ENCODE assay signal across 23 mouse cellular contexts in the genomic region with DNA sequence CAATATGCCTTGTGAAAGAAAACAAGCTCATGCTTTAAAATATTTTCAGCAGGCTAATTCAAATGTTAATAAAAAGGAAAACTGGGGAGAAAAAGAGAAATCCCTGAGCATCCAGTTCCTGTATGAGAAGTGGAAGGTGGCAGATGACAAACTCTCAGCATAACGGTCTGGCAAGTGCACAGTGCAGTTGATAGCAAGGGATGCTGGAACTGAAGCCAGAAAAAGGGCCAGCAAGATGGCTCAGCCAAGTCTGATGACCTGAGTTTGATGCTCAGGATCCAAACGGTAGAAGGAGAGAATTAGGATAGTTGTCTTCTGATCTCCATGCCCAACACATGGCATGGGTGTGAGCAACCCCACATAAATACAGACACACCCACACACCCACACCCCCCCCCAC. TPM values are rescaled to one million over a fixed set of nuclear protein-coding genes. Genes with fewer than 3 reads are reported as not detected.
DNase-seq lines count a peak whose midpoint lies in the region; TF ChIP-seq lines count a peak whose summit lies in the region.
"Had no signal": no experiment of that assay in that cellular context is flagged by ENCODE, and none has a peak within 500 bp of the region (broad histone marks: within the 10 kb centered on the region; RNA-seq: fewer than 3 reads in every experiment).

No protein-coding gene starts in this region.

- intact Hi-C loops in left cerebral cortex, adult 2 months (cut with DNase I) = no loop called here

- no peak for TF ChIP-seq CTCF in left cerebral cortex, adult 2 months (IDR thresholded peaks at IDR 0.05)

- peak; percentile 60 for DNase-seq in brain, adult 2 months (ENCODE audit: low read depth, low spot score)
- peak; percentile 10 to 49 for DNase-seq in cerebellum, adult 18-20 months
- peak; percentile 38 for DNase-seq in cerebellum, adult 9-10 months
- peak; percentile 52 to 60 for DNase-seq in cerebellum, postnatal 14 days
- no peak for DNase-seq in ovary, postnatal 14 days (ENCODE audit: low spot score)
- no peak for DNase-seq in retina, embryonic 14.5 days (ENCODE audit: low spot score)
- no peak for DNase-seq in left cerebral cortex, adult 2 months (ENCODE audit: extremely low spot score in 1 of 2, low spot score in 2 of 2)
- no peak for DNase-seq in frontal cortex, postnatal 14 days (ENCODE audit: low spot score in 2 of 2)
- DNase-seq: adrenal gland, adult 8-10 months; adrenal gland, postnatal 25 days; forebrain, postnatal 0 days; gastrocnemius, postnatal 25 days; heart, adult 18-20 months; heart, postnatal 14 days; heart, postnatal 4 days; kidney, adult 2 months had no signal

- H3K4me3 ChIP-seq in left cerebral cortex, adult 2 months = no peak overlapping the region
- H3K4me3 ChIP-seq: embryonic facial prominence, embryonic 12.5 days; embryonic facial prominence, embryonic 15.5 days; heart, embryonic 12.5 days; heart, embryonic 15.5 days had no signal

- no peak overlapping the region for H3K27ac ChIP-seq in left cerebral cortex, adult 2 months
- H3K27ac ChIP-seq: embryonic facial prominence, embryonic 12.5 days; embryonic facial prominence, embryonic 15.5 days; heart, embryonic 15.5 days; hindbrain, embryonic 14.5 days had no signal

RNA-seq across cellular contexts. Expression of a gene that starts 31.6 kb away (rescaled TPM):
- 10 to 100 TPM; 14.5 to 16.8 TPM for total RNA-seq in left cerebral cortex, adult 2 months (2021)
- total RNA-seq: common myeloid progenitor, adult 5-6 weeks; MEL had no signal

RNA-seq across cellular contexts. Expression of a gene that starts 57.9 kb away (rescaled TPM):
- 100 to 1,000 TPM; 105 to 116 TPM for total RNA-seq in left cerebral cortex, adult 2 months (2021)

Comparison
In these comparisons a context has a peak if more than half of its experiments do, and no peak if none do; other contexts are left out.
1. DNase-seq: peak in brain, adult 2 months (single experiment), cerebellum, adult 18-20 months (2 of 2), cerebellum, adult 9-10 months (single experiment) and cerebellum, postnatal 14 days (2 of 2); none in ovary, postnatal 14 days (single experiment), retina, embryonic 14.5 days (single experiment), left cerebral cortex, adult 2 months (0 of 2) and frontal cortex, postnatal 14 days (0 of 2).